Mouse (Mus musculus) C2C12 (cell line): ENCODE data around the gene Smco1.

Experiments
- CEBPB ChIP-seq: IDR thresholded peaks from one replicate; pipeline ENCODE4 v1.6.1; 2011; ENCODE audit warnings: low read depth, mild to moderate bottlenecking, control low read depth, moderate library complexity
- CTCF ChIP-seq: IDR thresholded peaks from one replicate; pipeline ENCODE4 v1.5.1; 2011; ENCODE audit not compliant: control insufficient read depth, insufficient read depth, insufficient read length
- FOSL1 ChIP-seq: IDR thresholded peaks from one replicate; pipeline ENCODE4 v1.8.0; 2011; ENCODE audit warnings: mild to moderate bottlenecking, low read length; ENCODE audit not compliant: poor library complexity, insufficient read depth, severe bottlenecking
- MAX ChIP-seq: IDR thresholded peaks from one replicate; pipeline ENCODE4 v1.6.1; 2011; ENCODE audit warnings: mild to moderate bottlenecking, control low read depth
- MYOD1 ChIP-seq: IDR thresholded peaks from one replicate; pipeline ENCODE4 v1.6.1; 2011; ENCODE audit warnings: low read depth; ENCODE audit not compliant: control insufficient read depth, insufficient read length
- MYOG ChIP-seq: IDR thresholded peaks from one replicate; pipeline ENCODE4 v1.6.1; 2011; ENCODE audit not compliant: control insufficient read depth, insufficient read length; ENCODE audit errors: extremely low read depth

DNA sequence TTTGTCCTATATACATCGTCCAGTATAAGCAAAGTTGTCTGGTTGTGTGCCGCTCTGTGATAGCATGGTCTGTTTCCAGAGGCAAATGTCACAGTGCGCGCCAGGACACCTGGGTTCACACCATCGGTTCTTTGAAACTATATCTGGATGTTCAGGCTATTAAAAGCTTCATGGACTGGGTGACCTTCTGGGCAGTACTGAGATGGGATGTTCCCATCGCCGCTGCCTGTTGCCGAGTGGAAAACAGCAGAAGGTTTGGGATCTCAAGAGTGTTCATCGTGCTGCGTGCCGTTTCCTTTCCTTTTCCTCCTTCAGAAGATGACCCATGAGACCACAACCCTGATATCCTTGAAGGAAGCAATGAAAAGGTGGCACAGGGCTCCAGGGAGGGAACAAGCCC, at the start of gene Smco1:
- TF ChIP-seq MAX = no peak
- no peak for TF ChIP-seq CTCF
- no peak for TF ChIP-seq MYOD1
- no peak for TF ChIP-seq CEBPB
- no peak for TF ChIP-seq FOSL1
- no peak for TF ChIP-seq MYOG
